Mouse (Mus musculus) bone marrow macrophage, adult 2 months (primary cell): Measurements from ENCODE around the gene Tmem80. TPM values are rescaled to one million over a fixed set of nuclear protein-coding genes. Genes with fewer than 3 reads are reported as not detected.

Source experiments
- H3K27ac ChIP-seq: 2 replicates; pipeline ENCODE4 v1.5.1; 2012; ENCODE audit warnings: low read depth, low read length; ENCODE audit not compliant: insufficient read depth
- H3K4me1 ChIP-seq: 2 replicates; pipeline ENCODE4 v1.6.1; 2012; ENCODE audit warnings: low read length; ENCODE audit not compliant: control insufficient read depth, insufficient read depth
- H3K4me3 ChIP-seq: 2 replicates; pipeline ENCODE4 v1.5.1; 2012; ENCODE audit warnings: mild to moderate bottlenecking, low read length, moderate library complexity; ENCODE audit not compliant: insufficient read depth
- CTCF ChIP-seq: IDR thresholded peaks from 2 replicates; pipeline ENCODE4 v1.5.1; 2012; ENCODE audit warnings: low read depth, mild to moderate bottlenecking, low read length, moderate library complexity
- POLR2A ChIP-seq: IDR thresholded peaks from 2 replicates; pipeline ENCODE4 v1.6.1; 2012; ENCODE audit warnings: mild to moderate bottlenecking, low read depth, low read length, borderline replicate concordance
- polyA plus RNA-seq: library from polyadenylated mRNA; stranded (reverse); fragments of >200 nt; gene quantifications from 2 replicates; pipeline ENCODE4 v1.2.4, GENCODE M21; 2012; ENCODE audit not compliant: missing spikeins, insufficient read depth, insufficient read length

The Tmem80 gene
- polyA plus RNA-seq, 1 experiment, result 29.8 TPM

DNA sequence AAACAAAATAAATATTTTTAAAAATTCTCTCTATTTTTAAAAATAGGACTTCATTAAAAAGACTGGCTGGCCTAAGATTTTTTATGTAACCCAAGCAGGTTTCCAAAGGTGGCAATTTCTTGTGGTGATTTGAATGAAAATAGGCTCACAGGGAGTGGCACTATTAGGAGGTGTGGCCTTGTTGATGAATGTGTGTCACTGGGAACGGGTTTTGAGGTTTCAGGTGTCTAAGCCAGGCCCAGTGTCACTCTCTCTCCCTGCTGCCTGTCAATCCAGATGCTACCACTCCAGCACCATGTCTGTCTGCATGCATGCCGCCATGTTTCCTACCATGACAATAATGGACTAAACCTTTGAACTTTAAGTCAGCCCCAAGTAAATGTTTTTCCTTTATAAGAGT lies 8.1 kb upstream of the Tmem80 start:
- TF ChIP-seq CTCF (no peak), POLR2A (no peak)
- H3K4me3 ChIP-seq, result no peak overlapping the region
- no peak overlapping the region for H3K27ac ChIP-seq

GRCm38 (mm10) chr7:141324686-141325085 lies 2.9 kb upstream of the Tmem80 start:
- H3K4me1 ChIP-seq, result peaks cover 17% of the 10 kb centered on the region

More for the DNA sequence above, 8.1 kb upstream of the Tmem80 start:
- peaks cover 7% of the 10 kb centered on the region for H3K4me1 ChIP-seq

GRCm38 (mm10) chr7:141326546-141327446 lies 743 bp upstream of the Tmem80 start:
- H3K4me3 ChIP-seq, result peak overlapping the region; percentile 85
- peaks cover 17% of the 10 kb centered on the region for H3K4me1 ChIP-seq
- TF ChIP-seq CTCF (no peak), POLR2A (no peak)
- H3K27ac ChIP-seq, result peak overlapping the region; percentile 91

More at GRCm38 (mm10) chr7:141324686-141325085, 2.9 kb upstream of the Tmem80 start:
- Histone ChIP-seq H3K27ac (no peak overlapping the region), H3K4me3 (no peak overlapping the region)
- TF ChIP-seq CTCF (no peak), POLR2A (no peak)

DNA sequence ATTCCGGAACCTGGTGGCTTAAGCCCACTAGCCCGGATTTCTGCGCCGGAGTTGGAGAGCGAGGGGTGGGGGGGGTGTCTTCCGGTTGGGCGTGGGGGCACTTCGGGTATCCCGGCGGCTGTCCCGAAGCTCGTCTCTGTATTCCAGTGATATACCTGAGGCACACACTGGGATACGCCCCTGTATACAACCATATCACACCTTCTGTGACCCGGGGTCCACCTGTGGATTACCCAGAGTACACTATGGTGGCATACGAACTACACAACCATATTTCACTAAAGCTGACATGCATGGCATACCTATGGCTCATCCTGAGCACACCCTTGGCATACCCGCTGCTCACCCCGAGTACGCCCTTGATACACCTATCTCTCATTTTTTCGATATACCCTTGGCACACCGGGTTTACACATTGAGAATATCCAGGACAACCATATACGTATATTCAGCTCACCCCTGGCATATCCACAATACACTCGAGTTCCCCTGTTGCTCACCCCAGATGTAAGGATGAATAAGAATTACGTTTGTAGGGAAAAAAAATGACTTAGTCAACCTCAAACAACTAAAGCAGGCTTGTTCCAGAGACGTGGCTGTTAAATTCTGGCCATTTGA lies 943 bp downstream of the Tmem80 start:
- H3K4me1 ChIP-seq, result peaks cover 17% of the 10 kb centered on the region
- peak overlapping the region; percentile 85 for H3K4me3 ChIP-seq
- TF ChIP-seq CTCF, result no peak
- H3K27ac ChIP-seq, result peak overlapping the region; percentile 67

- TF ChIP-seq POLR2A (no peak), CTCF (no peak)
- H3K4me3 ChIP-seq, result no peak overlapping the region
- H3K27ac ChIP-seq, result no peak overlapping the region
- H3K4me1 ChIP-seq, result peaks cover 17% of the 10 kb centered on the region
Observed at GRCm38 (mm10) chr7:141330706-141331105, 3.2 kb downstream of the Tmem80 start.

GRCm38 (mm10) chr7:141331990-141332389 lies 4.5 kb downstream of the Tmem80 start:
- peaks cover 6% of the 10 kb centered on the region for H3K4me1 ChIP-seq
- no peak for TF ChIP-seq CTCF
- TF ChIP-seq POLR2A, result no peak
- no peak overlapping the region for H3K4me3 ChIP-seq
- no peak overlapping the region for H3K27ac ChIP-seq

- no peak overlapping the region for H3K27ac ChIP-seq
- H3K4me3 ChIP-seq, result no peak overlapping the region
- no peak for TF ChIP-seq POLR2A
- TF ChIP-seq CTCF, result no peak
- no peaks in the 10 kb centered on the region for H3K4me1 ChIP-seq
Observed at GRCm38 (mm10) chr7:141335044-141335579, 7.6 kb downstream of the Tmem80 start.

- no peak for TF ChIP-seq CTCF
- no peak for TF ChIP-seq POLR2A
- H3K4me1 ChIP-seq, result no peaks in the 10 kb centered on the region
- no peak overlapping the region for H3K4me3 ChIP-seq
- H3K27ac ChIP-seq, result no peak overlapping the region
Observed at GRCm38 (mm10) chr7:141335682-141336081, 8.1 kb downstream of the Tmem80 start.

- Histone ChIP-seq H3K27ac (no peak overlapping the region), H3K4me3 (no peak overlapping the region), H3K4me1 (no peaks in the 10 kb centered on the region)
- no peak for TF ChIP-seq CTCF
- no peak for TF ChIP-seq POLR2A
Observed at GRCm38 (mm10) chr7:141336296-141336695, 8.8 kb downstream of the Tmem80 start.

DNA sequence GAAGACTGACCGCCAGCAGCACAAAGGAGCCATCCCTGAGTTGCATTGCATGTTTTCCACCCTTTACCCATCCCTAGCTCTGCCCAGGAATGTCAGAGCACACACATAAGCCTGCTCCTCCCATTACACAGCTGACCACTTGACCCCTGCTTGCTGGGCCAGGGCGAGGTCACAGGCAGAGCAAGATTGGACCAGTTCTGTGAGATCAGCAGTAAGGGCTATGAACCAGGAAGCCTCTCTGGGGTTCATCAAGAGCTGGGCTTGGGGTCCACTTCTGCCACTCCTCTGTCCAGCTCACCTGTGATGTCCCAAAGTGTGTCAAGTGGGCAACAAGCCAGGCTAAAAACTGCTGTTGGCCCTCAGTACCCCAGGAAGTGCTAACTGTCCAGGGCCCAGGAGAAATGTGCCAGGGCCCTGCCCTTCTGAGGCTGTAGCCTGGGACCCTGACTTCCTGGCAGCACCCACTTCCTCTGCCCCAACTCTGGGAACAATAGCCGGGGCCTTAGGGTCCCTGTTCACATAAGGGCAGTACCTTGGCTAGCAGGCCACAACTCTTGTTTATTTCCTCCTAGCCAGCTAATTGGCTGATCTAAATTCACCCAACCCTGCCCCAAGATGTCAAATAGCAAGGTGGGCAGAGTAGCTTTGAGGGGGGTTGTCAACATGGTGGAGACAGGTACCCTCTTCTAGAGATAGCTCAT lies 10.3 kb downstream of the Tmem80 start:
- Histone ChIP-seq H3K27ac (no peak overlapping the region), H3K4me3 (no peak overlapping the region), H3K4me1 (no peaks in the 10 kb centered on the region)
- TF ChIP-seq POLR2A, result no peak
